9 mouse cellular contexts compared by ENCODE assay signal in the genomic region with DNA sequence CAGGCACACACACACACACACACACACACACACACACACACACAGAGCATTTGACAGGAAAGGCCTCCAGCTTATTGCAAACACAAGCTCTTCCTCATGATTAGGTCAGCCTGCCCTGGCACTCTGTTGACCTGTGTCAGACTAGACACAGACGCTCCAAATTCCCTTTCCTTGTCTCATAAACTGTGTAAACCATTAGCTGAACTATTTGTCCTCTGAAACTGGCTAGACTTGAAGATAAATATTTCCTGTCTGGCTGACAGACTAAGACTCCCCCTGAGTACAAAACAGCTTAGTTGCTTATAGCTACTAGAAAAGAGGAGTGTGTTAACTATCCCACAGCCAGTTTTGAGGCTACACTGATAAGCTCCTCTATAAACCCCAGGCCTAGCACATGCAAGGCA. TPM values are rescaled to one million over a fixed set of nuclear protein-coding genes. Genes with fewer than 3 reads are reported as not detected.
DNase-seq lines count a peak whose midpoint lies in the region; ATAC-seq lines count a peak whose summit lies in the region.
"Had no signal": no experiment of that assay in that cellular context is flagged by ENCODE, and none has a peak within 500 bp of the region (broad histone marks: within the 10 kb centered on the region; RNA-seq: fewer than 3 reads in every experiment).

No protein-coding gene starts in this region.

- peak; percentile 12 for DNase-seq in liver
- DNase-seq in liver, embryonic 11.5 days (ENCODE audit: low spot score), result no peak
- DNase-seq in heart, adult 9 months (ENCODE audit: low spot score in 2 of 2), result peak; percentile 17 to 33
- DNase-seq in kidney, postnatal 10 days, result peak; percentile 70
- no peak for DNase-seq in adrenal gland, adult 8-10 months
- no peak for DNase-seq in right cerebral cortex, postnatal 25 days
- no peak for DNase-seq in spleen, postnatal 4 days (ENCODE audit: low spot score in 2 of 2)

- no peak overlapping the region for H3K4me3 ChIP-seq in liver, embryonic 11.5 days (ENCODE audit: low read depth, low read length)
- H3K4me3 ChIP-seq: limb, embryonic 15.5 days had no signal

- H3K4me2 ChIP-seq in liver, embryonic 11.5 days, result no peak overlapping the region
- H3K4me2 ChIP-seq: limb, embryonic 15.5 days had no signal

- H3K9ac ChIP-seq in liver, embryonic 11.5 days (ENCODE audit: low read depth, low read length), result no peak overlapping the region
- H3K9ac ChIP-seq: limb, embryonic 15.5 days had no signal

- no peak overlapping the region for H3K27ac ChIP-seq in liver, embryonic 11.5 days (ENCODE audit: low read depth, low read length)
- H3K27ac ChIP-seq: limb, embryonic 15.5 days had no signal

- ATAC-seq in liver, embryonic 11.5 days (replicated peaks; ENCODE audit: low FRiP score), result no peak
- peak; percentile 31 for ATAC-seq in megakaryocyte progenitor cell, adult 5-6 weeks (replicated peaks; ENCODE audit: poor library complexity)

- peaks cover 3% of the 10 kb centered on the region; the same call in 1 of the 2 replicates for H3K4me1 ChIP-seq in liver, embryonic 11.5 days (replicated peaks; ENCODE audit: control insufficient read depth, insufficient read depth, low read length)
- H3K4me1 ChIP-seq: limb, embryonic 15.5 days had no signal

- no peaks in the 10 kb centered on the region for H3K27me3 ChIP-seq in liver, embryonic 11.5 days (replicated peaks; ENCODE audit: control insufficient read depth, insufficient read depth, low read length)
- H3K27me3 ChIP-seq: limb, embryonic 15.5 days had no signal

- no peaks in the 10 kb centered on the region for H3K36me3 ChIP-seq in liver, embryonic 11.5 days (ENCODE audit: control insufficient read depth, insufficient read depth, low read length)
- H3K36me3 ChIP-seq: limb, embryonic 15.5 days had no signal

- H3K9me3 ChIP-seq in liver, embryonic 11.5 days (ENCODE audit: control insufficient read depth, low read length), result no peaks in the 10 kb centered on the region
- H3K9me3 ChIP-seq: limb, embryonic 15.5 days had no signal

- 31% methylated on average over 1 of the region's 1 CpGs for WGBS in liver, embryonic 11.5 days

RNA-seq across cellular contexts. Expression of a gene that starts 9.7 kb away (rescaled TPM):
- 36.7 and 37.9 TPM in 2 replicates for polyA plus RNA-seq in liver, embryonic 11.5 days (2014; fragmentation: Nextera tagmentation; extraction: Ambion mirVana)
- 25.6 and 30.9 TPM in 2 replicates for total RNA-seq in megakaryocyte progenitor cell, adult 5-6 weeks (2015)
- total RNA-seq in megakaryocyte progenitor cell, adult 5-6 weeks (2017), result 4.7 and 4.8 TPM in 2 replicates
- 10 to 100 TPM; 10.7 to 14.9 (median 12.4) TPM for total RNA-seq in adrenal gland, adult 8-10 months (2022)

RNA-seq across cellular contexts. Expression of a gene that starts 14.5 kb away (rescaled TPM):
- 154 and 166 TPM in 2 replicates for polyA plus RNA-seq in liver, embryonic 11.5 days (2014; fragmentation: Nextera tagmentation; extraction: Ambion mirVana)
- total RNA-seq in megakaryocyte progenitor cell, adult 5-6 weeks (2015), result 148 and 151 TPM in 2 replicates
- total RNA-seq in megakaryocyte progenitor cell, adult 5-6 weeks (2017), result 371 and 490 TPM in 2 replicates
- 100 to 1,000 TPM; 164 to 203 (median 190) TPM for total RNA-seq in adrenal gland, adult 8-10 months (2022)

RNA-seq across cellular contexts. Expression of a gene that starts 35.9 kb away (rescaled TPM):
- 16.5 and 17.3 TPM in 2 replicates for polyA plus RNA-seq in liver, embryonic 11.5 days (2014; fragmentation: Nextera tagmentation; extraction: Ambion mirVana)
- total RNA-seq in megakaryocyte progenitor cell, adult 5-6 weeks (2015), result 57.9 and 79.5 TPM in 2 replicates
- total RNA-seq in megakaryocyte progenitor cell, adult 5-6 weeks (2017), result 42.2 and 49.6 TPM in 2 replicates
- total RNA-seq in adrenal gland, adult 8-10 months (2022), result 100 to 1,000 TPM; 141 to 221 (median 184) TPM

Comparison
In these comparisons a context has a peak if more than half of its experiments do, and no peak if none do; other contexts are left out.
1. DNase-seq: peak in liver (single experiment), heart, adult 9 months (2 of 2) and kidney, postnatal 10 days (single experiment); none in liver, embryonic 11.5 days (single experiment), adrenal gland, adult 8-10 months (single experiment), right cerebral cortex, postnatal 25 days (single experiment) and spleen, postnatal 4 days (0 of 2).